Mouse (Mus musculus) heart, postnatal 0 days (tissue): Measurements from ENCODE around the gene Rars. TPM values are rescaled to one million over a fixed set of nuclear protein-coding genes. Genes with fewer than 3 reads are reported as not detected.
"Not testable (repeated sequence)": the region's sequence is repeated elsewhere in the genome, so short reads cannot be mapped to it uniquely, and the experiment has no call there.

ENCODE experiments used
- ATAC-seq: fragments of 200-750 bp; cut with Nextera tagmentation; 2 replicates; pipeline ENCODE4 v1.8.0; 2017; ENCODE audit warnings: low read depth, moderate number of reproducible peaks, moderate library complexity; ENCODE audit not compliant: insufficient read depth
- DNase-seq: peaks from one replicate; pipeline ENCODE4 v3.0.0-alpha.2; 2016; ENCODE audit warnings: low spot score
- H3K27ac ChIP-seq: fragments of 300-500 bp; sonication (generic); 2 replicates; pipeline ENCODE4 v1.5.1; 2014; ENCODE audit warnings: low read depth, mild to moderate bottlenecking
- H3K27me3 ChIP-seq: fragments of 300-500 bp; sonication (generic); 2 replicates; pipeline ENCODE4 v1.6.1; 2014; ENCODE audit warnings: low read length, mixed read lengths; ENCODE audit not compliant: control insufficient read depth, insufficient read depth
- H3K36me3 ChIP-seq: fragments of 300-500 bp; sonication (generic); replicated peaks from 2 replicates; pipeline ENCODE4 v1.6.1; 2014; ENCODE audit warnings: low read length, mixed read lengths; ENCODE audit not compliant: control insufficient read depth, insufficient read depth
- H3K4me1 ChIP-seq: fragments of 300-500 bp; sonication (generic); 2 replicates; pipeline ENCODE4 v1.6.1; 2014; ENCODE audit warnings: antibody characterized with exemption; ENCODE audit not compliant: control insufficient read depth, insufficient read depth
- H3K4me2 ChIP-seq: fragments of 300-500 bp; sonication (generic); 2 replicates; pipeline ENCODE4 v1.6.1; 2014; ENCODE audit warnings: low read depth, mild to moderate bottlenecking, low read length, moderate library complexity
- H3K4me3 ChIP-seq: fragments of 300-500 bp; sonication (generic); 2 replicates; pipeline ENCODE4 v1.5.1; 2014; ENCODE audit warnings: low read depth, low read length
- H3K9ac ChIP-seq: fragments of 300-500 bp; sonication (generic); replicated peaks from 2 replicates; pipeline ENCODE4 v1.6.1; 2014; ENCODE audit warnings: low read depth, low read length, mixed read lengths
- H3K9me3 ChIP-seq: fragments of 300-500 bp; sonication (generic); replicated peaks from 2 replicates; pipeline ENCODE4 v1.6.1; 2016; ENCODE audit warnings: low read length; ENCODE audit not compliant: control insufficient read depth
- CTCF ChIP-seq: IDR thresholded peaks from 2 replicates; pipeline ENCODE4 v1.5.1; 2016; ENCODE audit warnings: antibody characterized with exemption, control low read depth, low read depth
- EP300 ChIP-seq: IDR thresholded peaks from 2 replicates; pipeline ENCODE4 v1.6.1; 2016; ENCODE audit warnings: antibody characterized with exemption, low read depth
- WGBS: fragments of 180-500 bp; shearing (Covaris S2); extraction: QIAGEN DNeasy Blood & Tissue Kit; methylation state at CpG from one replicate; pipeline ENCODE4 v1.1.7; 2014; 5-methylcytosine and 5-hydroxymethylcytosine counted together
- polyA plus RNA-seq: library from polyadenylated mRNA; unstranded; fragments of >200 nt; fragmentation: Nextera tagmentation; extraction: Ambion mirVana; gene quantifications from 2 replicates; pipeline ENCODE4 v1.2.1, GENCODE M21; 2015
- total RNA-seq: library from RNA; depleted of rRNA; stranded (reverse); fragments of >200 nt; gene quantifications from 2 replicates; pipeline ENCODE4 v1.2.3, GENCODE M21; 2014; ENCODE audit warnings: low replicate concordance

Gene Rars
- total and polyA plus RNA-seq, 2 experiments from 2014 or later, result 16.9 to 38.0 TPM

DNA sequence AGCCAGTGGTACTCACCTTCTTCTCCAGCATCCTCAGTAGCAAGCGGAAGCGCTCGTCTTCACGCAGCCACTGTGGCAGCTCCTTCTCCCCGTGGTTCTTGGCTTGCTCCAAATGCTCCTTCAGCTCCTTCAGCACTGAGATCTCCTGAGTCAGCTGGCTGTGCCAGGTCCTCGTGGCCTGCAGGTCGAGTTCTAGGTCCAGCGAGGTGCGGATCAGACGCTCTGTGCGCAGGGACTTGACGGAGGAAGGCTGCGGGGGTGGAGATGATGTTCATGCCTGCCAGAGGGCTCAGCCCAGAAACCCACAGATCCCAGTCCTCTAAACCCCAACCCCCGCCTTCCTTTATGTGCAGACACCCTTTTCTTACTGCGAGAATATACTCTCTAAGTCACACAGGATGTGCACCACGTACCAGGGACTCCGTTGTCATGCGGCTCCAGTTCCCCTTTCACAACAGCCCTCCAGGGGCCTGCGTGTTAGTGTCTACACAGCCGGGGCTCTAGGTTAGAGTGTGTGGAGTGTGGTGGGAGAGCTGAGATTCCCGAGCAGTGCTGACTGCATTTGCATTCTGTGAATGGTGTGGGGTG lies 7.5 kb upstream of the Rars start:
- no peak for TF ChIP-seq EP300
- no peak for TF ChIP-seq CTCF
- ATAC-seq (no peak), DNase-seq (no peak)
- no peak overlapping the region for H3K27ac ChIP-seq
- WGBS, result 84% methylated on average over 21 of the region's 21 CpGs
- no peak overlapping the region for H3K4me2 ChIP-seq
- no peak overlapping the region for H3K9ac ChIP-seq
- H3K27me3 ChIP-seq, result no peaks in the 10 kb centered on the region
- H3K4me1 ChIP-seq, result peaks cover 4% of the 10 kb centered on the region; the same call in 1 of the 2 replicates
- H3K36me3 ChIP-seq, result no peaks in the 10 kb centered on the region
- no peaks in the 10 kb centered on the region for H3K9me3 ChIP-seq
- H3K4me3 ChIP-seq, result no peak overlapping the region

DNA sequence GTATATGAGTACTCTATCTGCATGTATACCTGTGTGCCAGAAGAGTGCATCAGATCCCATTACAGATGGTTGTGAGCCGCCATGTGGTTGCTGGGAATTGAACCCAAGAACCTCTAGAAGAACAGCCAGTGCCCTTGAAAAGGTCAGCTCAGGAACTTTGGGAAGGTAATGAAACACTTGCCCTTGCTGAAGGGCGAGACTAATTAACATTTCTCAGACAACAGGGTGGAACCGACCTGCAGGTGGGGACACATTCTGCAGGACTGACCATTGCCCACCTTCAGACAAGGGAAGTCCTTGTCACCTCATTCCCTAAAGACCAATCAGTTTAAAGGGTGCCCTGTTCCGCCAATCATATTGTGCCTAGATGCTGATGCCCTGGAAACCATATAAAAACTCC lies 6.5 kb upstream of the Rars start:
- DNase-seq, H3K4me1 ChIP-seq, H3K4me3 ChIP-seq, H3K9me3 ChIP-seq, ATAC-seq, H3K4me2 ChIP-seq, H3K9ac ChIP-seq, H3K27ac ChIP-seq, H3K27me3 ChIP-seq, H3K36me3 ChIP-seq: not testable (repeated sequence)
- WGBS, result 82% methylated on average over 4 of the region's 4 CpGs

DNA sequence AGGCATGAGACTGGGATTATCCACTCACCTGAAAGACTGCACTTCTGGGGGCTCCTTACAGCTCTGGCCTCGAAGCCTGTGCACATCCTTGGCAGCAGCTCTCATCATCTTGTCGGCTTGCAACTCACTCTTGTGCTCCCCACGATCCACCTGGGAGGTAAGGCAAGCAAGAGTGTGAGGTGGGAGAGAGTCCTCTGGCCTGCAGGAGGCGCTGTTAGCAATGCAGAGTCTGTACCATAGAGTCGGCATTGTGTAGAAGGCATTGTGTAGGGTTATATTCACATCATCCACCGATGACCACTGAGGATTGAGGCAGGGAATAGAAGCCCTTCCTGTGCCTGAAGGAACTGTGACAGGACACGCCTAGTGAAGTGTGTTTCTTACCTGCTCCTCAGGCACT lies 6.0 kb upstream of the Rars start:
- 73% methylated on average over 7 of the region's 7 CpGs for WGBS
- DNase-seq (no peak), ATAC-seq (no peak)
- H3K4me1 ChIP-seq, result peaks cover 4% of the 10 kb centered on the region; the same call in 1 of the 2 replicates
- no peaks in the 10 kb centered on the region for H3K36me3 ChIP-seq
- H3K4me2 ChIP-seq, result no peak overlapping the region
- TF ChIP-seq CTCF, result peak; percentile 14
- no peak for TF ChIP-seq EP300
- no peak overlapping the region for H3K9ac ChIP-seq
- H3K9me3 ChIP-seq, result no peaks in the 10 kb centered on the region
- no peak overlapping the region for H3K4me3 ChIP-seq
- no peak overlapping the region for H3K27ac ChIP-seq
- H3K27me3 ChIP-seq, result no peaks in the 10 kb centered on the region

DNA sequence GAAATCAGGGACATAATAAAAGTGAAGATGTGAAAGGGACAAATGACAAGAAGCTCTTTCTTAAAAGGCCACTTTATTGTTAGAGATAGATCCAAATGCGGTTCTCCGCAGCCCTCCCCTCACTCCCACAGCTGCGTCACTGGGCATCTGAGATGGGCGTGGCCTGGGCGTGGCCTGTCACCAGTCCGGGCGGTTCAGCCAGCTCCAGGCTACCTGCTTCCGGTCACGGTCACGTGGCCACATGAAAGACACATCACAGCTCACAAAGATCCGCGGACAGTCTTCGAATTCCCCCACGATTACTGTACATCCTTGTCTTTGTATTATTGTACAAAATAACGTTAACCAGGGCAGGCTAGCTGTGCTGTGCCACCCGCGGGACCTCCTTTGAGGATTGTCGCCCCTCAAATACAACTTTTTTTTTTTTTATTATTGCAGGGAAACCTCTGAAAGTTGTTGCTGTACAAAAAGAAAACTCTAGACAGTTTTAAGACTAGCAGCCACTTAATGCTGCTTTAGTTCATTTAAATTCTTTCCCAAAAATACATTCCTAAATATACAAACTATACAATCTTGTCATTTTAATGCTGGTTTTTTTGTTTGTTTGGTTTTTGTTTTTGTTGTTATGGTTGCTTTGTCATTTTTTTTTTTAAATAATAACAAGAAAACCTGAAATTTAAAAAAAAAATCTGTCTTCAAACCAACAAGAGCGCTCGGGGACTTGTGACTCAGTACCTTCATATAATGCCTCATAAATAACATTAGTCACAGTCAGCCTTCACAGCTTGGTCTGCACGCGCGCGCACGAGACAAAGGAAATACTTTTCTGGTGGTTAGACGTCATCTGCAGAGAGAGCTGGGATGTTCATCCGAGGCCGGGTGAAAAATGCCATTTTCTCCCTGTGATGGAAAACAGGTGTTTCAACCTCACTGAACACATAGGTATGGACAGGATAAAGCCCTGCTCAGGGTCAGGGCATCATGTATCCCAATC lies 4.3 kb upstream of the Rars start:
- peaks cover 6% of the 10 kb centered on the region; the same call in 1 of the 2 replicates for H3K4me1 ChIP-seq
- DNase-seq (peak; percentile 87), ATAC-seq (peak; percentile 92)
- TF ChIP-seq CTCF (no peak), EP300 (no peak)
- H3K4me3 ChIP-seq, result peak overlapping the region; percentile 38
- H3K36me3 ChIP-seq, result no peaks in the 10 kb centered on the region
- peak overlapping the region; percentile 66 for H3K4me2 ChIP-seq
- H3K27me3 ChIP-seq, result no peaks in the 10 kb centered on the region
- peak overlapping the region; percentile 40; the same call in 1 of the 2 replicates for H3K27ac ChIP-seq
- H3K9me3 ChIP-seq, result no peaks in the 10 kb centered on the region
- WGBS, result 28% methylated on average over 28 of the region's 28 CpGs
- peak overlapping the region; percentile 16; the same call in 1 of the 2 replicates for H3K9ac ChIP-seq

DNA sequence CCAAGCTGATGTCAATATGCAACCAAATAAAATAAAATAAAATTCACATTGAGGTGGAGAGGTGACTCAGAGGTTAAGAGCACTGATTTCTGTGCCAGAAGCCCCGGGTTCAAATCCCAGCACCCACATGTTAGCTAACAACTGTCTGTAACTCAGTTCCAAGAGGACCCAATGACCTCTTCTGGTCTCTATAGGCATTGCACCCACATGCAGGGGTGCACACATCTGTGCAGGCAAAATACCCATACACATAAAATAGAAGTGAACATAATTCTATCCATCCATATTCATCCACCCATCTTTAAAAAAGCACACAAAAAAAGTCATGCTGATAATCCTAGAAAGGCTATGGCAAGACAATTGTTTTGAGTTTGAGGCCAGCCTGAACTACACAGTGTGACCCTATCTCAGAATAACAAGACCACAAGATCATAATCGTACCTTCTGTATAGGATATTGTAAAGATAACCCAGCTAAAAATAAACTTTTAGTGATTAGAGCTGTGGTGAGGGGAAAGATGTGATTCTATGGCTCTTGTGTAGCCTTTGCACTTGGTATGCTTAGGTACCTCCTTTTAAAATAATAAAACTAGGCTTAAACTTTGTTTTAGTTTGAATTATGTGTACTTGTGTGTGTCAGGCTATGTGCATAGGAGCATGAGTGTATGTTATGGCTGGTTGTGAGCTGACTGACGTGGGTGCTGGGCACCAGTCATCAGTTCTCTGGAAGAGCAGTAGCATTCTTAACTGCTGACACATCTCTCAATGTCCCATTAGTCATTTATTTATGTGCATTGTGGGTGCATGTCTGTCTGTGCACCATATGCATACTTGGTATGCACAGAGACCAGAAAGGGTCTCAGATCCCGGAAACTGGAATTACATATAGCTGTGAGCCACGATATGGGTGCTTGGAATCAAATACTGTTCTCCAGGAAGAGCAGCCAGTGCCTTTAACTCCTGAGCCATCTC lies 3.1 kb upstream of the Rars start:
- Histone ChIP-seq H3K4me1 (peaks cover 9% of the 10 kb centered on the region; the same call in 1 of the 2 replicates), H3K4me2 (peak overlapping the region; percentile 66), H3K9ac (no peak overlapping the region), H3K4me3 (peak overlapping the region; percentile 38), H3K36me3 (no peaks in the 10 kb centered on the region), H3K27ac (peak overlapping the region; percentile 40; the same call in 1 of the 2 replicates), H3K27me3 (no peaks in the 10 kb centered on the region), H3K9me3 (no peaks in the 10 kb centered on the region)
- 55% methylated on average over 5 of the region's 5 CpGs for WGBS
- ATAC-seq (no peak), DNase-seq (no peak)
- no peak for TF ChIP-seq EP300
- no peak for TF ChIP-seq CTCF
